Mouse (Mus musculus) testis, adult 2 months (tissue): Measurements from ENCODE around the gene 4930535I16Rik. TPM values are rescaled to one million over a fixed set of nuclear protein-coding genes. Genes with fewer than 3 reads are reported as not detected.

Experiments used
- H3K27ac ChIP-seq: fragments of 200-500 bp; 2 replicates; pipeline ENCODE4 v1.5.1; 2012; ENCODE audit warnings: low read depth, low read length; ENCODE audit not compliant: control insufficient read depth, insufficient read depth
- H3K27me3 ChIP-seq: fragments of 200-500 bp; 2 replicates; pipeline ENCODE4 v1.6.1; 2012; ENCODE audit warnings: mild to moderate bottlenecking, low read length, moderate library complexity; ENCODE audit not compliant: control insufficient read depth, insufficient read depth
- H3K36me3 ChIP-seq: fragments of 200-500 bp; 2 replicates; pipeline ENCODE4 v1.6.1; 2012; ENCODE audit warnings: mild to moderate bottlenecking, low read length; ENCODE audit not compliant: control insufficient read depth, insufficient read depth
- H3K4me1 ChIP-seq: fragments of 200-500 bp; 2 replicates; pipeline ENCODE4 v1.6.1; 2012; ENCODE audit warnings: low read length; ENCODE audit not compliant: control insufficient read depth, insufficient read depth
- H3K4me3 ChIP-seq: fragments of 200-500 bp; 2 replicates; pipeline ENCODE4 v1.5.1; 2012; ENCODE audit warnings: low read depth, mild to moderate bottlenecking, low read length, moderate library complexity, mixed read lengths; ENCODE audit not compliant: control insufficient read depth
- CTCF ChIP-seq: fragments of 200-500 bp; IDR thresholded peaks from 2 replicates; pipeline ENCODE4 v1.5.1; 2012; ENCODE audit warnings: low read depth, mild to moderate bottlenecking, inconsistent platforms, low read length, moderate library complexity; ENCODE audit not compliant: control insufficient read depth, insufficient read depth, insufficient replicate concordance
- POLR2A ChIP-seq: fragments of 200-500 bp; IDR thresholded peaks from 2 replicates; pipeline ENCODE4 v1.6.1; 2012; ENCODE audit warnings: low read depth, mild to moderate bottlenecking, inconsistent platforms, low read length, moderate library complexity; ENCODE audit not compliant: control insufficient read depth
- polyA plus RNA-seq: library from polyadenylated mRNA; depleted of rRNA; stranded (reverse); fragments of >200 nt; gene quantifications from 2 replicates; pipeline ENCODE4 v1.2.3, GENCODE M21; 2012; rRNA removed

4930535I16Rik gene
- 0.70 and 0.88 TPM in 2 replicates for polyA plus RNA-seq

DNA sequence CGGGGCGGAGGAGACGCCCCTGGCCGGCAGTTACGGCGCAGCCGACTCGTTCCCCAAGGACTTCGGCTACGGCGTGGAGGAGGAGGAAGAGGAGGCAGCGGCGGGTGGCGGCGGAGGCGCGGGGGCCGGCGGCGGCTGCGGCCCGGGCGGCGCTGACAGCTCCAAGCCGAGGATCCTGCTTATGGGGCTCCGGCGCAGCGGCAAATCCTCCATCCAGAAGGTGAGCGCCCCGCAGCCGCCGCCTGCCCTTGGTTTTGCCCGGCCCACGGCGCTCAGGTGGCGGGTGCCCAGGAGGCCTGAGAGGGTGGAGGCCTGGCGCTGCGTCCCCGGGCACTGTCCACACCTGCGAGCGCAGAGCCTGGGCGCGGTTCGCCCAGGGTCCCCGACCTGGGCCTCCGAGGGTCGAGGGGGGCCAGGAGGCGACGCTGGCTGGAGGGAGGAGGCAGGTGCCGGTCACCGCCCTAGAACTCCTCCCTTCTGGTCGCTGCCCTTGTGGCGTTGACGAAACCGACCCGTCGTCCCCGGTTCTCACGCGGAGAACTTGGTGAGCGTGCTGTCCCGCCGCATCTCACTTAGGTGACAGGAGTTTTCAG is at the start of gene 4930535I16Rik:
TSS of gene 4930535I16Rik (minus strand) at position 475 of the 593 bp plus-strand sequence.
- Histone ChIP-seq H3K36me3 (no peaks in the 10 kb centered on the region; the same call in 1 of the 2 replicates), H3K27ac (peak within 1 kb of the TSS; percentile 98), H3K4me3 (peak within 1 kb of the TSS; percentile 99), H3K4me1 (peaks cover 6% of the 10 kb centered on the region), H3K27me3 (no peaks in the 10 kb centered on the region)
- no peak; the same call in 1 of the 2 replicates for TF ChIP-seq POLR2A
- no peak for TF ChIP-seq CTCF

DNA sequence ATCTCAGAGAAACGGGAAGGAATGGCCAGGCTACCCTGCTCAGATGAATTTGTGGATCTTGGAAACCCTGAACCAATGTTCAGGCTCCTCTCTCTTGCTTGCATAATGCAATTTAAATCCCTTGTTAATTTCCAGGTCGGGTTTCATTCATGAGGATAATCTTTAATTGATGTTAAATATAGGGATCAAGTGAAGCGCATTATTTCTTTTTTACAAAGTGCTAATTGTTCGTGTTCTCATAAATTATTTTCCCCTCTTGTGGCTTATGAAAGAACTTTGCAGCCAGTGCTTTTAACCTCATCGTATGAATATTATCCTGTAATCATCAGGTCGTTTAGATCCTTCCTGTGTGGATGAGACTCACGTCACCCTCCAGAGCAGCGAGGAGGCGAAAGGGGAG is 44.9 kb upstream of the 4930535I16Rik start:
- no peak overlapping the region for H3K27ac ChIP-seq
- H3K27me3 ChIP-seq, result no peaks in the 10 kb centered on the region
- no peak for TF ChIP-seq POLR2A
- TF ChIP-seq CTCF, result no peak
- H3K4me3 ChIP-seq, result no peak overlapping the region
- no peaks in the 10 kb centered on the region for H3K36me3 ChIP-seq
- H3K4me1 ChIP-seq, result no peaks in the 10 kb centered on the region

DNA sequence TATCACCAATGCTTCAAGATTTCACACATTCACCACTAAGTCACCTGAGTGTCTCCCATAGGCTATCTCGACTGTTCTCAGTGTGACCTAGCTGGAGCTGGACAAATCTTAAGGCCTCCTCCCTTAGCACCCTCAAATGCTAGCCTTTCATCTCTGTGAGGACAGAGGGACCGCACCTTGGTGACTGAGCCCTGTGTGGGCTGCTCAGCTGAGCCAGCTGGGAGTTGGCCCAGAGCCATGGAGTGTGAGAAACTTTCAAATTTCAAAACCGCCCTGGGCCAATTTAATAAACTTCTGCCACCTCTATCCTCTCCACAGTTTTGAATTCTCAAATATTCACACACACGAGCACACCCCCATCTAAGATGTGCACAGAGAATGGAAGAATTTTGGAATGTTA is 43.1 kb upstream of the 4930535I16Rik start:
- Histone ChIP-seq H3K36me3 (no peaks in the 10 kb centered on the region), H3K27ac (no peak overlapping the region), H3K4me1 (peaks cover 10% of the 10 kb centered on the region), H3K4me3 (no peak overlapping the region), H3K27me3 (no peaks in the 10 kb centered on the region)
- TF ChIP-seq CTCF (no peak), POLR2A (no peak)

DNA sequence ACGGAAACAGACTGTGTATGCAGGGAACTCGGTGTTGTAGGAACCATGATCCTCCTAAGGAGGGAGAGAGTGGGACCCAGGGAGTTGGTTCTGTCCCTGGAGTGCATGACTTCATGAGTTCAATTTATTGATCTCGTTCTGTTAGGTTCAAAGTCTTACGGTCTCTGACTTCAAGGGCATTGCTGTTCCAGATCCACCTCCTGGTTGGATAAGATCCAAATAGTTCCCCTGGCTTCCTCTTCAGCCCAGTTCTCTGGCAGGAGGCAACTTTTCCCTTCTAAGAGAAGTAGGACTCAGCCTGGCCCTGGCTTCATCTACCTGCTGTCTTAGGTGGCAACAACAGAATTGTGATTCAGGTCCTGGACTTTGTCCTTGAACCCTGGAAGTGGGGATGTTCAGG is 40.1 kb upstream of the 4930535I16Rik start:
- H3K36me3 ChIP-seq, result no peaks in the 10 kb centered on the region
- H3K4me3 ChIP-seq, result no peak overlapping the region
- no peak overlapping the region for H3K27ac ChIP-seq
- H3K27me3 ChIP-seq, result no peaks in the 10 kb centered on the region
- H3K4me1 ChIP-seq, result peaks cover 10% of the 10 kb centered on the region
- TF ChIP-seq POLR2A (no peak), CTCF (no peak)

DNA sequence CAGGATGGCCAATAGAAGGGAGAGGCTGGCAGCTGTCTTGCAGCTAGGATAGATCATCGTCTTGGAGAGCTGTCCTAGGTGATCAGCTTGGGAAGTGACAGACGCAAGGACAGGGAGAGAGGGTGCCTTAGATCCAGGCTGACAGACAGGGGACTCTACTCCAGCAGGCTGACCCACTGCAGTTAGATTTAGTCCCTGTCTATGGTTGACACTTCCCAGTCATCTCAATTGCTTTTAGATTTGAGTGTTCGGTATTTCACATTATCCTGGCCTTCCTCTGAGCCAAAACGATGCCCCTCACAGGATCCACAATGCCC is 39.6 kb upstream of the 4930535I16Rik start:
- Histone ChIP-seq H3K4me1 (peaks cover 10% of the 10 kb centered on the region), H3K27ac (no peak overlapping the region), H3K36me3 (no peaks in the 10 kb centered on the region), H3K4me3 (0 out of 2 replicates have a peak overlapping the region, but pooled peaks have one; percentile 7), H3K27me3 (no peaks in the 10 kb centered on the region)
- TF ChIP-seq POLR2A, result no peak
- TF ChIP-seq CTCF, result no peak

DNA sequence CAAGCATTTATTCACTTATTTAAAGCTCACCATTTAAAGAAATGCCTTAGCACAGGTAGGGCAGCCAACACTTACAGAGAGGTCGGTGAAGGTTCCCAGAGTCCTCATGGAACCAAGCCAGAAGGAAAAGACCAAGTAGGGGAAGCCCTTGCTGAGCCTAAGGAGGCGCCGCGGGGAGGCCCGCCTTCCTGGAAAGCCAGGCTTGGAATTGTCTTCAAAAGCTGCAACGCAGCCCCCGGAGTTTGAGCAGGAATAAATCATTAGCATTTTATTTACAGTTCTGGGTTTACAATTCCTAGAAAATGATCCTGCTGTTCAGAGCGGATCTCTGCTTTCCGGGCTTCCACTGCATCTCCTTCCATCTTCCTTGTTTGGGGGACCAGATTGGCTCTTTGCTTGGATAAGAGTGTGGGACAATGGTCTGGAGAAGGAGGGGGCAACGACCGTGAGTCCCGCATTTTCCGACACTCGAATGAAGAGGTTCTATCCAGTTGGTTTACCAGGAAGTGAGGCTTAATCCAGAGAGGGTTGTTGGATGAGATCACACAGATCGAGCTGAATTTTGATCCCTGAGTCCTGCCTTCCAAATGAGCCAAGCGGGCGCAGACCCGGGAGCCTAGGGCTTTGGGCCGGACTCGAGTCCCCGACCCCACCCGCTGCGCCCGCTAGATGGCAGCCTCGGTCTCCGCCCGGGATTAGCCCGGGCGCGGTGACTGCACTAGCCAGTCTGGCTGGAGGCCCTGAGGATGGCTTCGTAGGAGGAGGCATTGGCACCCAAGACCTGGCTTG is 39.1 kb upstream of the 4930535I16Rik start:
- peaks cover 10% of the 10 kb centered on the region for H3K4me1 ChIP-seq
- H3K27me3 ChIP-seq, result no peaks in the 10 kb centered on the region
- H3K27ac ChIP-seq, result no peak overlapping the region
- peak overlapping the region; percentile 49 for H3K4me3 ChIP-seq
- TF ChIP-seq CTCF (peak; percentile 58), POLR2A (no peak)
- H3K36me3 ChIP-seq, result no peaks in the 10 kb centered on the region

DNA sequence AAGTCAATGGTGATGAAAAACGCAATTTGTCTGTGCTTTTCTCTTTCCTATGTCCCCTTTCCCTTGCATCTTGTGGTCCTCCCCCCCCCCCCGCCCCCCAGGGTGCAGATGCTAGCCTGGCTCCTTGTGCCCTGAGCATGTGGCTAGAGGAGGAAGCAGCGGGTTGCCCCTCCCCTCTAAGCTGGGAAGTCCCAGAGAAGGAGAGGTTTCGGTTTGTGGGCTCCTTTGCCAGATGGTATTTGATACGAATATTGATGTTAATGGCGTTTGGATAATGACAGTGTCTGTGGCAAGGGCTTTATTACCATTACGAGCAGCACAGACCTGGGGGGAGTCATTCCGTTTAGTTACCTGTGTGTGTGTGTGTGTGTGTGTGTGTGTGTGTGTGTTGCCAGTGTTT is 34.2 kb upstream of the 4930535I16Rik start:
- no peaks in the 10 kb centered on the region for H3K27me3 ChIP-seq
- no peaks in the 10 kb centered on the region for H3K36me3 ChIP-seq
- H3K4me3 ChIP-seq, result no peak overlapping the region
- peaks cover 6% of the 10 kb centered on the region for H3K4me1 ChIP-seq
- no peak overlapping the region for H3K27ac ChIP-seq
- no peak for TF ChIP-seq POLR2A
- no peak for TF ChIP-seq CTCF
